Mouse (Mus musculus): ENCODE measurements around the gene Gm45713.
"Not testable (repeated sequence)": the region's sequence is repeated elsewhere in the genome, so short reads cannot be mapped to it uniquely, and the experiment has no call there.

The Gm45713 gene

DNA sequence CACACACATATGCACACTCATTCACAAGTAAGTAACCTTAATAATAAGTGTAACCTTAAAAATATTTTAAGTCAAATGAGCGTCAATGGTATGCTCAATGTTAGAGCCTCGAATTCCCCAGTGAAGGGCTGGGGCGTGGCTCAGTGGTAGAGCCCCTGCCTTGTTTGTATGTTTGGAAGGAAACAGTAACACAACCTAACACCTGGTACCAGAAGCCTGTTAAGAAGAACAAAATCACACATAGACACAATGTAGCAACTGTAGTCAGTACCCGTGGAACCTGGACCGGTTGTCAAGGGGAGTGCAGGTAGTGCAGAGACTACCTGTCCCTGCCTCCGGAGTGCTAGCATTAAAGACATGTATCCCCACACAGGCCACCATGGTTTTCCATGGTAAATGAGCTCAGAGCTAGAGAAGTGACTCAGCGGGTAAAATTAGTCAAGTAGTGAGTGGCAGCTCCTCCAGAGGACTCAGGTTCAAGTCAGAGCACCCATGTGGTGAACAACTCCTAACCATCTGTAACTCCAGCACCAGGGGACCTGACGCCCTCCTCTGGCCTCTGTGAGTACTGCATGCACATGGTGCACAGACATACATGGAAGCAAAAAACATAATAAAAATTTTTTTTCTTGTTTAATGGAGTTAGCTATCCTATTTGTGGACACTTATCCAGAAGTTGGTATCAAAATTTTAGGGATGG is 37.3 kb downstream of the Gm45713 start:
- no peak for DNase-seq (ENCODE audit: low read depth in 2 of 2, low spot score in 2 of 2)

GRCm38 (mm10) chr7:45097479-45097878 is 38.6 kb downstream of the Gm45713 start:
- no peak for DNase-seq (ENCODE audit: low read depth in 2 of 2, low spot score in 2 of 2)

- not testable (repeated sequence) for DNase-seq (ENCODE audit: low read depth in 2 of 2, low spot score in 2 of 2)
Observed at GRCm38 (mm10) chr7:45095965-45096364, 40.1 kb downstream of the Gm45713 start.

DNA sequence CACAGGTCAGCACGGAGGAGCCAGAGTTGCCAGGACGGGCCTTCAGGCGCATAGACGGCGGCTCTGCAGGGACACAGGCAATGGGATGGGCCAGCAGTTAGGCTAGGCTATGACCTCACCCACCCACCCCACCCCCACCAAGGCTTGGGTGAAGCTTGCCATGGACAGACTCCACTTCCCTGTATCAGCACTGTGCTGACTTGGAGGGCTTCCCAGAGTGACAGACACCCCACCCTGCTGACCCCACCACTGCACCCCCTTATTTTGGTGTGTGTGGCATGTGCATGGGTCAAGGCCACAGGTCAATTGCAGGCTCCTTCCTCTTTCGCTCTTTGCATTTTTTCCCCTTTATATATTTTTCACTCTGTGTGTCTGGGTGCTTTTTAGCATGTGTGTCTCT is 40.7 kb downstream of the Gm45713 start:
- DNase-seq (ENCODE audit: low read depth in 2 of 2, low spot score in 2 of 2): no peak

DNA sequence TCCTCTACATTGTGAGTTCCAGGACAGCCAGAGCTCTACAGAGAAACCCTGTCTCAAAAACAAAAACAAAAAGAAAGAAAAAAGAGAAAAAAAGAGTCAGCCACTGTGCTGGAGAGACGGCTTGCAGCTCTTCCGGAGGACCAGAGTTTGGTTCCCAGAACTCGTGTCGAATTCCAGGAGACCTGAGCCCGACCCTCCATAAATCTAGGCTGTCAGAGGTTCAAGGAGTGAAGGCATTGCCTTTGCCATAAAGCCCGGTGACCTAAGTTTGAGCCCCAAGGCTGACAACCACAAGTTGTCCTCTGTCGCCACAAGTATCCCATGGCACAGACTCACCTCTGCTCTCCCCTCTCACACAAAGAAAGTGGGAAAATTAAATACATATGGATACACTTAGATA is 41.9 kb downstream of the Gm45713 start:
- DNase-seq (ENCODE audit: low read depth in 2 of 2, low spot score in 2 of 2): no peak

DNA sequence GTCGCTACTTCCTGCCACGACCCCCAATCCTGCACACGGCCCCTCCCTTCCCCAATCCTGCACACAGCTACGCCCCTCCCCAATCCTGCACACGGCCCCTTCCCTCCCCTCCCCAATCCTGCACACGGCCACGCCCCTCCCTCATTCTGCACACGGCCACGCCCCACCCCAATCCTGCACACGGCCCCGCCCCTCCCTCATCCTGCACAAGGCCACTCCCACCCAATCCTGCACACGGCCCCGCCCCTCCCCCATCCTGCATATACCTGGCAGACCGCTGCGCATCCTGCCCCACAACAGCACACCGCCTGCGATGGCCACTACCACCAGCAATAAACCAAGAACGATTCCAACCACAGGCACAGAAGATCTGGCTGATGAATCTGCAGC is 42.5 kb downstream of the Gm45713 start:
- no peak for DNase-seq (ENCODE audit: low read depth in 2 of 2, low spot score in 2 of 2)

DNA sequence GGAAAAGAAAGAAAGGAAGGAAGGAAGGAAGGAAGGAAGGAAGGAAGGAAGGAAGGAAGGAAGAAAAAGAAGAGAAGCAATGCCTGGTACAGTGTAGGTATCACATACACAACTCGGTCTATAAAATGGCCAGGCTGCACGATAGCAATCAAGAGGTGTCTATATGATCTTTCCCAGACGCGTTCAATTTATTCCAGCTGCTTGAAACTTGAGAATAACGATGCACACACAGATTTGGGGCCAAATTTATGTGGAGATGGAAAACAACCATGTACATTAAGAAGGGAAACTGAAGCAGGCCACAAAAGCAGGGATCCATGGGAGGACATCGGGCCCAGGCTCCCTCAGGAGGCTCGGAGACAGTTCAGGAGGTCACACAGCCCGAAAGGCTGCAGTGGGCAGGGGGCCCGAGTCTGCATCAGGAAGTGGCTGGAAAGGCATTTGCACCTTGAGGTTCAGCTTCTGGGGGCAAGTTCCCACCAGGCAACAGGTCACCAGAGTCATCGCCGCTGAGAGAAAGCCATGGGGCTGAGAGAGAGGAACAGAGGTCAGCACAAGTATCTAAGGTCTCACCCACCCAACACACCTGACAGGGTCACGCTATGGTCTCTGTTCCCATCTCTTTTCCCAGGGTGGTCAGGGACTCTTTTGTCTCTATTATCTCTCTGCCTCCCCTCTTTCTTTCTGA is 43.1 kb downstream of the Gm45713 start:
- no peak for DNase-seq (ENCODE audit: low read depth in 2 of 2, low spot score in 2 of 2)

DNA sequence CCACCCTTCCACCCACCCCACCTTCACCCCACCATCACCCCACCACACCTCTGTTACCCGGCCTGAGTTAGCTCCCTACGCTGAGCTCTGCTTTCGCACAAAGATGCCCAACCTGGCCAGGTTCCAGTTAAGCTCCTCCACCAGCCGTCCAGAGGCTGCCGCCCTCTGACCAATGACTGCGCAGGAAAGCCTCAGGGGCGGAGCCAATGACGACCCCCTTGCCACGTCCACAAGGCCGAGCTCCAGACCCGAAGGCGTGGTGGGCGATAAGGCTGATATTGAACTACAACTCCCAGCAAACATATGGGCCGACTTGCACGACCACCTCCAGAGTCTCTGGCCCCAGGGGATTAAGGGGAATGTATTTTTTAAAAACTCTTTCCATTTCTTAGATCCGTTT is 44.0 kb downstream of the Gm45713 start, which contains the start of gene Rcn3:
Gene Rcn3, minus strand, starts transcription at position 174 of the 400 bp plus-strand sequence.
- no peak for DNase-seq (ENCODE audit: low read depth in 2 of 2, low spot score in 2 of 2)

DNA sequence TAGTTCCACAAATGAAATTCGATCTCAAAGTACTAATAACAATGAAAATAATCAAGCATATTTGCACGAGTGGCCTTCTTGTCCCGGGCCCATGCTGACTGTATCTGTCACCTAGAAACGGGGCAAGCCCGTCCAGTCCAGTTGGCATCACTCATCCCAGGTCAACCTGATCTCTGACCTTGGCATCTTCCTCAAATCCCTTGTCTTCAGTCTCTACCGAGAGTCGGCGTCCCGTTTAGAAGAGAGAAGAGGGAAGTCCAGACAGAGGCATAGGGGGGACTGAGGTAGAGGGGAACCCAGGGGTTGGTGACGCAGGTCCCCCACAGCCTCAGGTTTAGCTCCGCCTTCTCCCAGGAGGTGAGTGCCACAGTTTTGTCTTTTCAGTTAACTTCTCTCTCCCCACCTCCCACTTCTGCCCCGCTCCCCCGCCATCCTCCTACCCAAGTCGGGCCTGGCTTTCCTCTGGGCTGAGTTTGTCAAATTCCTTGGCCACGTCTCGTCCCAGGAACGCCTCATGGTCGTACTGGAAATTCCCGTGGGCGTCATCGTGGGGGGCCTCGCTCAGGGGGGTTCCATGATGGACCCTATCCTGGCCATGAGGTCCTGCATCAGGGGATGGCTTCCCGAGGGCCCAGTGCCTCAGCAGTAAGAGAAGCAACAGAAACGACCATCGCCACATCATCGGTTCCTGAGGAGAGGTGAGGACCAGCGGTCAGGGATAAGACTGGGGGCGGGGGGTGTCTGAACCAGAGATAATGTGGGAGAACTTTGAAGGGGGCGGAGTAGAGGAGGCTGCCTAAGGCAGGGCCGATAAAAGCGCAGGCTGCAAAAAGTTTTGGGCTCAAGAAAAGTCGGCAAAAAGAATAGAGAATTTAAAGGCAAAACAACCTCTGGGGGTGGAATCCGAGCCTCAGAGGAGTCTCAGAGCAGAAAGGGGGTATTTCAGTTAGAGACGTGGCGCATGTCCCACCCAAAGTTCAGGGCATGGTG is 44.7 kb downstream of the Gm45713 start:
- DNase-seq (ENCODE audit: low read depth in 2 of 2, low spot score in 2 of 2): no peak

GRCm38 (mm10) chr7:45090251-45090977 is 45.6 kb downstream of the Gm45713 start:
- no peak for DNase-seq (ENCODE audit: low read depth in 2 of 2, low spot score in 2 of 2)

GRCm38 (mm10) chr7:45088597-45088996 is 47.4 kb downstream of the Gm45713 start:
- DNase-seq (ENCODE audit: low read depth in 2 of 2, low spot score in 2 of 2): no peak

GRCm38 (mm10) chr7:45086084-45086483 is 49.9 kb downstream of the Gm45713 start:
- DNase-seq (ENCODE audit: low read depth in 2 of 2, low spot score in 2 of 2): no peak

GRCm38 (mm10) chr7:45083300-45083890 is 52.6 kb downstream of the Gm45713 start:
- DNase-seq (ENCODE audit: low read depth in 2 of 2, low spot score in 2 of 2): no peak

GRCm38 (mm10) chr7:45082401-45083299 is 53.4 kb downstream of the Gm45713 start:
- peak; percentile 40 to 57 for DNase-seq (ENCODE audit: low read depth in 2 of 2, low spot score in 2 of 2)

GRCm38 (mm10) chr7:45081016-45081415 is 55.0 kb downstream of the Gm45713 start:
- DNase-seq (ENCODE audit: low read depth in 2 of 2, low spot score in 2 of 2): no peak

DNA sequence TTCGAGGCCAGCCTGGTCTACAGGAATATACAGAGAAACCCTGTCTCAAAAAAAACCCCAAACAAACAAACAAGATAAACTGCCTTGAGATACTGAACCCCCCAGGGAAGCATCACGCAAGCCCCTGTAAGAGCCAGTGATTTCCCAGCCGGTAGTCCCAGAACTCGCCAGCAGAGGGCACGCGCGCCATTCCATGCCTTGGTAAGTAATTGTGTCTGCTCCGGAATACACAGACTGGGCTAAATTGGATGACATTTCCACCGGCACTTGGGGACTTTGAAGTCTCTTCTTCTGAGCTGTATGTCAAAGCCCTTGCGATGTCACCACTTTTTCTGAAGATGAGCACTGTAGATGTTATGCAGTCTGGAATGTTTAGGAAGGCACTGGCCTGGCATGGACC is 56.2 kb downstream of the Gm45713 start:
- DNase-seq (ENCODE audit: low read depth in 2 of 2, low spot score in 2 of 2): peak; percentile 91 to 97

DNA sequence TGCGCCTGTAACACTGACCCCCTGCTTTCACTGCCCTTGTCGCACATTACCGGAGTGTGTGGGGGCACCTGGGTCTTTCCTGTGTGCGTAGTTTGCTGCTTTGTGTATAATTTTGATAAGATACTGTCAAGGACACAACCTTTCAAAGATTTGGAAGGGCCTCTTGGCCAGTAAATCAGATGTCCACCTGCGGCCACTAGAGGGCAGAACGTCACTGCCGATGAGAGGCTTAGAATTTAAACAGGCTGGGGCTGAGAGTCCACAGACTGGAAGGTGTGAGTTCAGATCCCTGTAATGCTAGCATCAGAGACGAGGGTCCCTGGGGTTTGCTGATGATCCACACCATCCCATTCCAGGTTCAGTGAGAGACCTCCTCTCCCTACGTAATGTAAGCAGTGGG is 57.5 kb downstream of the Gm45713 start:
- peak; percentile 65 to 74 for DNase-seq (ENCODE audit: low read depth in 2 of 2, low spot score in 2 of 2)

GRCm38 (mm10) chr7:45077829-45078228 is 58.2 kb downstream of the Gm45713 start:
- DNase-seq (ENCODE audit: low read depth in 2 of 2, low spot score in 2 of 2): no peak

DNA sequence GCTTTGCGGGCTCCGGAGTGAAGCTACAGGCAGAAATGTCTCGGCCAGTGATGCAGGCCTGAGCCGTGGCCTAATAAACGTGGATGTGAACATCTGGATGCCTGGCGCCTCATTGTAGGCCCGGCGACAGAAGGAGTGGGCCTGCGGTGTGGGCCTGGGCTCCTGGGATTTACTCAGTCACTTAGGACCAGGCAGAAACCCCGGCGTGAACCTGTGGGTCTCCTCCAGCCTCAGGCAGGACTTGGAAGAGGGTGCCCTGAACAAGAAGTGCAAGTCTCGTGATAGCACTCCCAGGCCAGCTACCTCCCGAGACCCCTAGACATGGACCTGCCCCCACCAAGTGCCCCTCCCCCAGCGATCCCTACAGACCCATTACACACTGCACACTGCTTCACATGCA is 58.7 kb downstream of the Gm45713 start:
- DNase-seq (ENCODE audit: low read depth in 2 of 2, low spot score in 2 of 2): no peak

All from CD8-positive naive resting alpha-beta T cell, adult 2 months (primary cell).